Mouse (Mus musculus) intestine, embryonic 15.5 days (tissue): ENCODE measurements around the gene Tmtc2. TPM values are rescaled to one million over a fixed set of nuclear protein-coding genes. Genes with fewer than 3 reads are reported as not detected.
A peak's percentile ranks its signal among the peaks of the same experiment; 100 is the strongest.

Experiments
- ATAC-seq: fragments of 200-750 bp; cut with Nextera tagmentation; 2 replicates; pipeline ENCODE4 v1.8.0; 2017; ENCODE audit warnings: moderate TSS enrichment, moderate library complexity
- H3K27ac ChIP-seq: fragments of 300-500 bp; sonication (generic); 2 replicates; pipeline ENCODE4 v1.5.1; 2015; ENCODE audit warnings: mild to moderate bottlenecking, inconsistent platforms
- H3K27me3 ChIP-seq: fragments of 300-500 bp; sonication (generic); replicated peaks from 2 replicates; pipeline ENCODE4 v1.6.1; 2015; ENCODE audit warnings: inconsistent platforms
- H3K36me3 ChIP-seq: fragments of 300-500 bp; sonication (generic); 2 replicates; pipeline ENCODE4 v1.6.1; 2015; ENCODE audit warnings: inconsistent platforms
- H3K4me1 ChIP-seq: fragments of 300-500 bp; sonication (generic); replicated peaks from 2 replicates; pipeline ENCODE4 v1.6.1; 2015; ENCODE audit warnings: inconsistent platforms
- H3K4me2 ChIP-seq: fragments of 300-500 bp; sonication (generic); replicated peaks from 2 replicates; pipeline ENCODE4 v1.6.1; 2015; ENCODE audit warnings: mild to moderate bottlenecking, inconsistent platforms
- H3K4me3 ChIP-seq: fragments of 300-500 bp; sonication (generic); replicated peaks from 2 replicates; pipeline ENCODE4 v1.5.1; 2015; ENCODE audit warnings: inconsistent platforms
- H3K9ac ChIP-seq: fragments of 300-500 bp; sonication (generic); 2 replicates; pipeline ENCODE4 v1.6.1; 2015; ENCODE audit warnings: inconsistent platforms
- H3K9me3 ChIP-seq: fragments of 300-500 bp; sonication (generic); 2 replicates; pipeline ENCODE4 v1.6.1; 2016; ENCODE audit warnings: inconsistent platforms
- WGBS: fragments of 180-500 bp; shearing (Covaris S2); methylation state at CpG from one replicate; pipeline ENCODE4 v1.1.7; 2015; 5-methylcytosine and 5-hydroxymethylcytosine counted together
- polyA plus RNA-seq: library from polyadenylated mRNA; unstranded; fragments of >200 nt; fragmentation: Nextera tagmentation; extraction: Ambion mirVana; gene quantifications from 2 replicates; pipeline ENCODE4 v1.2.1, GENCODE M21; 2015

Gene Tmtc2
- polyA plus RNA-seq, 1 experiment from 2014 or later = 9.1 TPM

- H3K36me3 ChIP-seq = no peaks in the 10 kb centered on the region
- ATAC-seq = no peak
- 0 out of 2 replicates have a peak, but pooled peaks cover 5% of the 10 kb centered on the region for H3K4me1 ChIP-seq
- H3K4me3 ChIP-seq = no peak overlapping the region
- H3K4me2 ChIP-seq = no peak overlapping the region
- no peak overlapping the region for H3K27ac ChIP-seq
- H3K9me3 ChIP-seq = no peaks in the 10 kb centered on the region
- no peaks in the 10 kb centered on the region for H3K27me3 ChIP-seq
- 54% methylated on average over 11 of the region's 12 CpGs for WGBS
- H3K9ac ChIP-seq = no peak overlapping the region
These were observed 64.9 kb downstream of the Tmtc2 start for GRCm38 (mm10) chr10:105509146-105509895.

GRCm38 (mm10) chr10:105507982-105508786, 66.1 kb downstream of the Tmtc2 start:
- no peak overlapping the region for H3K27ac ChIP-seq
- WGBS = 67% methylated on average over 3 of the region's 3 CpGs
- H3K4me2 ChIP-seq = no peak overlapping the region
- no peaks in the 10 kb centered on the region for H3K9me3 ChIP-seq
- ATAC-seq = no peak
- H3K9ac ChIP-seq = no peak overlapping the region
- H3K4me3 ChIP-seq = no peak overlapping the region
- H3K4me1 ChIP-seq = 0 out of 2 replicates have a peak, but pooled peaks cover 5% of the 10 kb centered on the region
- no peaks in the 10 kb centered on the region for H3K27me3 ChIP-seq
- H3K36me3 ChIP-seq = no peaks in the 10 kb centered on the region

- no peak overlapping the region for H3K4me2 ChIP-seq
- H3K27me3 ChIP-seq = no peaks in the 10 kb centered on the region
- 0 out of 2 replicates have a peak, but pooled peaks cover 5% of the 10 kb centered on the region for H3K4me1 ChIP-seq
- H3K27ac ChIP-seq = no peak overlapping the region
- H3K9ac ChIP-seq = no peak overlapping the region
- no peaks in the 10 kb centered on the region for H3K9me3 ChIP-seq
- H3K4me3 ChIP-seq = no peak overlapping the region
- no peaks in the 10 kb centered on the region for H3K36me3 ChIP-seq
- no peak for ATAC-seq
- WGBS = 92% methylated on average over 4 of the region's 4 CpGs
These were observed 68.2 kb downstream of the Tmtc2 start for GRCm38 (mm10) chr10:105506046-105506445.

GRCm38 (mm10) chr10:105504472-105504871, 69.8 kb downstream of the Tmtc2 start:
- ATAC-seq = no peak
- 75% methylated on average over 2 of the region's 2 CpGs for WGBS

GRCm38 (mm10) chr10:105501736-105502135, 72.5 kb downstream of the Tmtc2 start:
- H3K4me1 ChIP-seq = no peaks in the 10 kb centered on the region
- H3K4me3 ChIP-seq = no peak overlapping the region
- ATAC-seq = peak; percentile 34; the same call in 1 of the 2 replicates
- 34% methylated on average over 7 of the region's 7 CpGs for WGBS
- no peaks in the 10 kb centered on the region for H3K27me3 ChIP-seq
- no peaks in the 10 kb centered on the region for H3K36me3 ChIP-seq
- no peaks in the 10 kb centered on the region for H3K9me3 ChIP-seq
- no peak overlapping the region for H3K4me2 ChIP-seq
- H3K27ac ChIP-seq = no peak overlapping the region
- H3K9ac ChIP-seq = no peak overlapping the region

More at GRCm38 (mm10) chr10:105504472-105504871, 69.8 kb downstream of the Tmtc2 start:
- Histone ChIP-seq H3K9ac (no peak overlapping the region), H3K9me3 (no peaks in the 10 kb centered on the region), H3K4me3 (no peak overlapping the region), H3K27me3 (no peaks in the 10 kb centered on the region), H3K36me3 (no peaks in the 10 kb centered on the region), H3K27ac (no peak overlapping the region), H3K4me2 (no peak overlapping the region), H3K4me1 (no peaks in the 10 kb centered on the region)

GRCm38 (mm10) chr10:105500482-105500881, 73.8 kb downstream of the Tmtc2 start:
- no peak for ATAC-seq
- 50% methylated on average over 4 of the region's 4 CpGs for WGBS
- Histone ChIP-seq H3K9me3 (no peaks in the 10 kb centered on the region), H3K4me2 (no peak overlapping the region), H3K4me1 (no peaks in the 10 kb centered on the region), H3K27me3 (no peaks in the 10 kb centered on the region), H3K36me3 (no peaks in the 10 kb centered on the region), H3K27ac (no peak overlapping the region), H3K4me3 (no peak overlapping the region), H3K9ac (no peak overlapping the region)

- Histone ChIP-seq H3K4me1 (0 out of 2 replicates have a peak, but pooled peaks cover 3% of the 10 kb centered on the region), H3K27me3 (no peaks in the 10 kb centered on the region), H3K9me3 (no peaks in the 10 kb centered on the region), H3K9ac (no peak overlapping the region), H3K27ac (no peak overlapping the region), H3K36me3 (no peaks in the 10 kb centered on the region), H3K4me2 (no peak overlapping the region), H3K4me3 (no peak overlapping the region)
- ATAC-seq = no peak
- 69% methylated on average over 6 of the region's 6 CpGs for WGBS
These were observed 79.0 kb downstream of the Tmtc2 start for GRCm38 (mm10) chr10:105495248-105495647.

- Histone ChIP-seq H3K27me3 (no peaks in the 10 kb centered on the region), H3K27ac (no peak overlapping the region), H3K9me3 (no peaks in the 10 kb centered on the region), H3K4me3 (no peak overlapping the region), H3K36me3 (no peaks in the 10 kb centered on the region), H3K4me2 (no peak overlapping the region), H3K9ac (no peak overlapping the region), H3K4me1 (0 out of 2 replicates have a peak, but pooled peaks cover 3% of the 10 kb centered on the region)
- 34% methylated on average over 4 of the region's 4 CpGs for WGBS
- ATAC-seq = peak; percentile 53; the same call in 1 of the 2 replicates
These were observed 81.8 kb downstream of the Tmtc2 start for GRCm38 (mm10) chr10:105492485-105492884.

- 88% methylated on average over 4 of the region's 4 CpGs for WGBS
- Histone ChIP-seq H3K9ac (no peak overlapping the region), H3K36me3 (no peaks in the 10 kb centered on the region), H3K4me2 (no peak overlapping the region), H3K9me3 (no peaks in the 10 kb centered on the region), H3K27ac (no peak overlapping the region), H3K4me1 (0 out of 2 replicates have a peak, but pooled peaks cover 3% of the 10 kb centered on the region), H3K4me3 (no peak overlapping the region), H3K27me3 (no peaks in the 10 kb centered on the region)
- ATAC-seq = no peak
These were observed 83.5 kb downstream of the Tmtc2 start for GRCm38 (mm10) chr10:105490748-105491147.

GRCm38 (mm10) chr10:105489970-105490735, 84.1 kb downstream of the Tmtc2 start:
- Histone ChIP-seq H3K36me3 (no peaks in the 10 kb centered on the region), H3K9me3 (no peaks in the 10 kb centered on the region), H3K4me1 (0 out of 2 replicates have a peak, but pooled peaks cover 3% of the 10 kb centered on the region), H3K27me3 (no peaks in the 10 kb centered on the region), H3K4me2 (no peak overlapping the region), H3K9ac (no peak overlapping the region), H3K27ac (no peak overlapping the region), H3K4me3 (no peak overlapping the region)
- ATAC-seq = peak; percentile 34; the same call in 1 of the 2 replicates
- 80% methylated on average over 14 of the region's 14 CpGs for WGBS

- 0 out of 2 replicates have a peak, but pooled peaks cover 3% of the 10 kb centered on the region for H3K4me1 ChIP-seq
- H3K9me3 ChIP-seq = no peaks in the 10 kb centered on the region
- H3K9ac ChIP-seq = no peak overlapping the region
- 48% methylated on average over 4 of the region's 4 CpGs for WGBS
- H3K27ac ChIP-seq = no peak overlapping the region
- H3K36me3 ChIP-seq = no peaks in the 10 kb centered on the region
- no peak overlapping the region for H3K4me2 ChIP-seq
- no peak for ATAC-seq
- no peaks in the 10 kb centered on the region for H3K27me3 ChIP-seq
- H3K4me3 ChIP-seq = no peak overlapping the region
These were observed 87.3 kb downstream of the Tmtc2 start for GRCm38 (mm10) chr10:105486977-105487376.
